8 mouse cellular contexts compared by ENCODE assay signal in genomic region chr11:74649095-74649646, GRCm38 (mm10). TPM values are rescaled to one million over a fixed set of nuclear protein-coding genes. Genes with fewer than 3 reads are reported as not detected.
DNase-seq lines count a peak whose midpoint lies in the region; ATAC-seq and TF ChIP-seq lines count a peak whose summit lies in the region.

TSS of gene Cluh (plus strand) at chr11:74649495.

- peaks cover under 1% of the 10 kb centered on the region for H3K27me3 ChIP-seq in CH12.LX (replicated peaks)
- no peaks in the 10 kb centered on the region for H3K27me3 ChIP-seq in forebrain, embryonic 11.5 days (ENCODE audit: control insufficient read depth, insufficient read depth, low read length)
- no peaks in the 10 kb centered on the region for H3K27me3 ChIP-seq in heart, embryonic 16.5 days (ENCODE audit: control insufficient read depth, insufficient read depth, low read length)
- no peaks in the 10 kb centered on the region; the same call in 1 of the 2 replicates for H3K27me3 ChIP-seq in liver, embryonic 15.5 days
- H3K27me3 ChIP-seq in neural tube, embryonic 12.5 days (replicated peaks) = no peaks in the 10 kb centered on the region

- DNase-seq in CH12.LX (ENCODE audit: extremely low read depth) = peak; percentile 99
- peak; percentile 89 for DNase-seq in c-Kit-positive CD71-positive TER-119-negative erythroid progenitor cells, embryonic 14.5 days (ENCODE audit: low read depth)
- DNase-seq in forebrain, embryonic 11.5 days (ENCODE audit: low spot score) = peak; percentile 94
- peak; percentile 99 for DNase-seq in kidney, postnatal 36 days
- peak; percentile 96 for DNase-seq in telencephalon, adult 2 months (ENCODE audit: low read depth, low spot score)

- peak; percentile 90 for ATAC-seq in forebrain, embryonic 11.5 days (replicated peaks; ENCODE audit: low FRiP score)
- peak; percentile 84 for ATAC-seq in heart, embryonic 16.5 days (replicated peaks; ENCODE audit: extremely low read depth, insufficient read depth, low FRiP score)
- ATAC-seq in liver, embryonic 15.5 days (ENCODE audit: insufficient read depth) = peak; percentile 90
- ATAC-seq in neural tube, embryonic 12.5 days (ENCODE audit: low FRiP score, low read depth) = peak; percentile 86

- TF ChIP-seq RAD21 in CH12.LX (IDR thresholded peaks at IDR 0.05; ENCODE audit: low read depth, low read length) = no peak

- peak; percentile 75 for TF ChIP-seq POLR2A in CH12.LX (IDR thresholded peaks at IDR 0.05; ENCODE audit: low read depth, low read length)

- peak within 1 kb of the TSS; percentile 86 to 96 (median 94) for H3K4me3 ChIP-seq in CH12.LX (replicated peaks in 1 of 3; ENCODE audit: low read depth in 2 of 3, low read length in 2 of 3, poor library complexity in 1 of 3)
- peak within 1 kb of the TSS; percentile 95 for H3K4me3 ChIP-seq in forebrain, embryonic 11.5 days (ENCODE audit: low read depth, low read length)
- peak within 1 kb of the TSS; percentile 75 for H3K4me3 ChIP-seq in heart, embryonic 16.5 days (ENCODE audit: low read length)
- H3K4me3 ChIP-seq in liver, embryonic 15.5 days (replicated peaks) = peak within 1 kb of the TSS; percentile 89
- H3K4me3 ChIP-seq in neural tube, embryonic 12.5 days = peak within 1 kb of the TSS; percentile 84

- no peak for TF ChIP-seq EP300 in CH12.LX (IDR thresholded peaks at IDR 0.05; ENCODE audit: low read length)

- in situ Hi-C loops in CH12.LX (cut with MboI; ENCODE audit: low pct_ligation_motif_present, low pct_unique_long_range_greater_than_20kb, low sequenced_read_pairs) = loop anchor here (5.0 to 25.0 kb wide), 2 partner anchors 178 to 513 kb away; partner anchors contain the start of gene Hic1

- dilution Hi-C loops in CH12.LX (cut with MboI; ENCODE audit: extremely low pct_ligation_motif_present, extremely low pct_unique_long_range_greater_than_20kb, low sequenced_read_pairs) = no loop called here

- peaks cover 49% of the 10 kb centered on the region for H3K79me2 ChIP-seq in CH12.LX (replicated peaks; ENCODE audit: control insufficient read depth, extremely low read depth, insufficient read depth, poor library complexity, severe bottlenecking)

- peak within 1 kb of the TSS; percentile 28; the same call in 1 of the 2 replicates for H3K27ac ChIP-seq in CH12.LX (ENCODE audit: insufficient read depth, low read depth)
- H3K27ac ChIP-seq in forebrain, embryonic 11.5 days (ENCODE audit: low read depth, low read length) = peak within 1 kb of the TSS; percentile 8
- H3K27ac ChIP-seq in heart, embryonic 16.5 days (ENCODE audit: low read length) = peak within 1 kb of the TSS; percentile 93
- H3K27ac ChIP-seq in liver, embryonic 15.5 days (replicated peaks) = peak within 1 kb of the TSS; percentile 88
- H3K27ac ChIP-seq in neural tube, embryonic 12.5 days = peak within 1 kb of the TSS; percentile 15; the same call in 1 of the 2 replicates

- peak within 1 kb of the TSS; percentile 87 for H3K9ac ChIP-seq in CH12.LX (ENCODE audit: insufficient read depth, low read depth)
- peak within 1 kb of the TSS; percentile 79 for H3K9ac ChIP-seq in forebrain, embryonic 11.5 days (ENCODE audit: low read length)
- peak within 1 kb of the TSS; percentile 98 for H3K9ac ChIP-seq in heart, embryonic 16.5 days (ENCODE audit: low read length)
- H3K9ac ChIP-seq in liver, embryonic 15.5 days = peak within 1 kb of the TSS; percentile 74
- peak within 1 kb of the TSS; percentile 80 for H3K9ac ChIP-seq in neural tube, embryonic 12.5 days

- peaks cover 37 to 58% of the 10 kb centered on the region in 2 experiments for H3K4me1 ChIP-seq in CH12.LX (ENCODE audit: control insufficient read depth in 1 of 2, insufficient read depth in 2 of 2)
- peaks cover 11% of the 10 kb centered on the region; the same call in 1 of the 2 replicates for H3K4me1 ChIP-seq in forebrain, embryonic 11.5 days (replicated peaks; ENCODE audit: control insufficient read depth, insufficient read depth, low read length)
- peaks cover 40% of the 10 kb centered on the region for H3K4me1 ChIP-seq in heart, embryonic 16.5 days (ENCODE audit: control insufficient read depth, insufficient read depth, low read length)
- H3K4me1 ChIP-seq in liver, embryonic 15.5 days (replicated peaks) = peaks cover 64% of the 10 kb centered on the region
- peaks cover 48% of the 10 kb centered on the region for H3K4me1 ChIP-seq in neural tube, embryonic 12.5 days

- under 1% methylated on average over 58 of the region's 58 CpGs for WGBS in forebrain, embryonic 11.5 days
- WGBS in heart, embryonic 16.5 days = under 1% methylated on average over 55 of the region's 58 CpGs
- under 1% methylated on average over 58 of the region's 58 CpGs for WGBS in liver, embryonic 15.5 days (ENCODE audit: insufficient replicate concordance)
- WGBS in neural tube, embryonic 12.5 days = under 1% methylated on average over 58 of the region's 58 CpGs

- no peaks in the 10 kb centered on the region for H3K9me3 ChIP-seq in CH12.LX (replicated peaks; ENCODE audit: low read length)
- H3K9me3 ChIP-seq in forebrain, embryonic 11.5 days (ENCODE audit: control insufficient read depth, low read length) = no peaks in the 10 kb centered on the region
- H3K9me3 ChIP-seq in heart, embryonic 16.5 days (replicated peaks; ENCODE audit: control insufficient read depth, low read length) = no peaks in the 10 kb centered on the region
- no peaks in the 10 kb centered on the region for H3K9me3 ChIP-seq in liver, embryonic 15.5 days (replicated peaks)
- no peaks in the 10 kb centered on the region for H3K9me3 ChIP-seq in neural tube, embryonic 12.5 days

- peaks cover 0 to 35% of the 10 kb centered on the region in 2 experiments for H3K36me3 ChIP-seq in CH12.LX (replicated peaks in 1 of 2; ENCODE audit: control insufficient read depth in 1 of 2, insufficient read depth in 1 of 2, low read length in 1 of 2)
- no peaks in the 10 kb centered on the region for H3K36me3 ChIP-seq in forebrain, embryonic 11.5 days (ENCODE audit: control insufficient read depth, insufficient read depth, low read length)
- H3K36me3 ChIP-seq in heart, embryonic 16.5 days (ENCODE audit: control insufficient read depth, insufficient read depth) = no peaks in the 10 kb centered on the region
- H3K36me3 ChIP-seq in liver, embryonic 15.5 days (replicated peaks) = peaks cover 10% of the 10 kb centered on the region; the same call in 1 of the 2 replicates
- H3K36me3 ChIP-seq in neural tube, embryonic 12.5 days = no peaks in the 10 kb centered on the region

- no peak for TF ChIP-seq CTCF in CH12.LX (conservative IDR thresholded peaks at IDR 0.05 in 1 of 2, IDR thresholded peaks at IDR 0.05 in 1 of 2; ENCODE audit: low read depth in 2 of 2, low read length in 2 of 2)

- peak within 1 kb of the TSS; percentile 73 for H3K4me2 ChIP-seq in CH12.LX (ENCODE audit: insufficient read depth, low read depth, poor library complexity, severe bottlenecking)
- H3K4me2 ChIP-seq in forebrain, embryonic 11.5 days (ENCODE audit: low read depth, low read length, severe bottlenecking) = peak within 1 kb of the TSS; percentile 94
- peak within 1 kb of the TSS; percentile 64 for H3K4me2 ChIP-seq in heart, embryonic 16.5 days (ENCODE audit: low read depth, low read length)
- H3K4me2 ChIP-seq in liver, embryonic 15.5 days = peak within 1 kb of the TSS; percentile 96
- H3K4me2 ChIP-seq in neural tube, embryonic 12.5 days (replicated peaks) = peak within 1 kb of the TSS; percentile 96

TF ChIP-seq in CH12.LX, 34 proteins besides CTCF, POLR2A, EP300 and RAD21 (continues in another document):
- TF ChIP-seq NELFE (IDR thresholded peaks at IDR 0.05; ENCODE audit: low read depth, low read length) (peak; percentile 68), MYC (IDR thresholded peaks at IDR 0.05; ENCODE audit: low read depth, low read length) (peak; percentile 94), POLR2AphosphoS2 (IDR thresholded peaks at IDR 0.05; ENCODE audit: low read depth, low read length) (peak; percentile 78; the same call in 1 of the 2 replicates), NRF1 (IDR thresholded peaks at IDR 0.05; ENCODE audit: low read depth, low read length) (peak; percentile 69), RCOR1 (conservative IDR thresholded peaks at IDR 0.05; ENCODE audit: low read depth, low read length) (no peak), BHLHE40 (IDR thresholded peaks at IDR 0.05; ENCODE audit: low read depth, low read length) (peak; percentile 23; the same call in 1 of the 2 replicates), USF1 (IDR thresholded peaks at IDR 0.05; ENCODE audit: low read depth, low read length) (peak; percentile 93), HCFC1 (IDR thresholded peaks at IDR 0.05; ENCODE audit: low read depth, low read length) (peak; percentile 93), SIN3A (IDR thresholded peaks at IDR 0.05; ENCODE audit: low read length) (peak; percentile 99), KAT2A (IDR thresholded peaks at IDR 0.05; ENCODE audit: insufficient replicate concordance, low read length) (peak; percentile 91), MAFK (IDR thresholded peaks at IDR 0.05; ENCODE audit: insufficient replicate concordance, low read length) (no peak), MEF2A (IDR thresholded peaks at IDR 0.05; ENCODE audit: borderline replicate concordance, low read depth, low read length) (peak; percentile 78; the same call in 1 of the 2 replicates), GABPA (IDR thresholded peaks at IDR 0.05; ENCODE audit: insufficient replicate concordance, low read depth, low read length) (peak; percentile 28; the same call in 1 of the 2 replicates), JUND (conservative IDR thresholded peaks at IDR 0.05; ENCODE audit: low read depth, low read length) (no peak; the same call in 1 of the 2 replicates), ZKSCAN1 (IDR thresholded peaks at IDR 0.05; ENCODE audit: borderline replicate concordance, low read depth, low read length) (no peak), CHD2 (IDR thresholded peaks at IDR 0.05; ENCODE audit: low read length) (peak; percentile 94), ZMIZ1 (IDR thresholded peaks at IDR 0.05; ENCODE audit: low read depth, low read length) (peak; percentile 83), JUN (IDR thresholded peaks at IDR 0.05; ENCODE audit: insufficient read depth, low read depth, low read length) (0 out of 2 replicates have a peak, but pooled peaks have one; percentile 26), PAX5 (IDR thresholded peaks at IDR 0.05; ENCODE audit: low read length) (no peak), ETS1 (conservative IDR thresholded peaks at IDR 0.05; ENCODE audit: low read depth, low read length) (0 out of 2 replicates have a peak, but pooled peaks have one; percentile 25)

RNA-seq across cellular contexts. Expression of gene Cluh, which starts in this region (rescaled TPM):
- total RNA-seq in CH12.LX (2012; rRNA removed) = 86.4 and 120 TPM in 2 replicates
- 63.1 and 74.9 TPM in 2 replicates for total RNA-seq in CH12.LX (2014; rRNA removed)
- polyA plus RNA-seq in CH12.LX (2012; ENCODE audit: insufficient read length, low read depth) = 143 and 151 TPM in 2 replicates
- 18.9 and 21.9 TPM in 2 replicates for polyA plus RNA-seq in forebrain, embryonic 11.5 days (2014; fragmentation: Nextera tagmentation; extraction: Ambion mirVana)
- polyA plus RNA-seq in heart, embryonic 16.5 days (2015; fragmentation: Nextera tagmentation; extraction: Ambion mirVana) = 63.0 and 73.4 TPM in 2 replicates
- 27.9 and 34.5 TPM in 2 replicates for polyA plus RNA-seq in liver, embryonic 15.5 days (2015; fragmentation: Nextera tagmentation; extraction: Ambion mirVana)
- 18.4 and 20.2 TPM in 2 replicates for polyA plus RNA-seq in neural tube, embryonic 12.5 days (2016; fragmentation: Nextera tagmentation; extraction: Ambion mirVana)

Comparison
In these comparisons a context has a peak if more than half of its experiments do, and no peak if none do; other contexts are left out.
1. Peak in every context shown above with its lines: DNase-seq, ATAC-seq, H3K4me3 ChIP-seq and H3K27ac ChIP-seq.
2. H3K27ac ChIP-seq: peak in every context shown above with its lines; median percentile 93 in heart, embryonic 16.5 days; 88 in liver, embryonic 15.5 days; 28 in CH12.LX; 15 in neural tube, embryonic 12.5 days; 8 in forebrain, embryonic 11.5 days.